Mouse (Mus musculus): Measurements from ENCODE around the gene Itpr2. TPM values are rescaled to one million over a fixed set of nuclear protein-coding genes. Genes with fewer than 3 reads are reported as not detected.

The Itpr2 gene
- polyA plus RNA-seq, 1 experiment = 22.5 TPM

DNA sequence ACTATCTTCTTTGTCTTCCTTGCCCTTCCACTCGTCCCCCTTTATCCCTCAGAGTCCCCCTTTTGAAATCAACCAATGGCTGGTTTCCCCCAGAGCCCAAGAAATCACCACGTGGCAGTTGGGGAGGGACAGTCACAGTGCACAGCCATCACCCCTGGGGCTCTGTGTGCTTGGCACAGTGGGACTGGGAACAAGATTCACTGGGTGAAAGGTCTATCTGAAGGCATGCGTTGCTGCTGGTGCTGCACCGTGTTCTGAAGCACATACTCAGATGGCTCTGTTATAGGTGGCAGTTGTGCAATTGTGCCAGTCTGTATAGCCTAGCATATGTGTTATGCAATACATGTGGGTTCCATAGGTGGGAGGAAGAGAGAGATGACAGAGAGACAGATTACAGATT lies 154.5 kb downstream of the Itpr2 start:
- 53% methylated on average over 4 of the region's 4 CpGs for WGBS
- Histone ChIP-seq H3K4me3 (replicated peaks; ENCODE audit: control insufficient read depth, low read depth, low read length) (no peak overlapping the region), H3K4me1 (ENCODE audit: control insufficient read depth, insufficient read depth, low read length) (no peaks in the 10 kb centered on the region; the same call in 1 of the 2 replicates), H3K27ac (ENCODE audit: control insufficient read depth, insufficient read depth, low read depth, low read length, poor library complexity) (no peak overlapping the region)
- TF ChIP-seq POLR2A (IDR thresholded peaks at IDR 0.05; ENCODE audit: borderline replicate concordance, control insufficient read depth, low read depth, low read length) (no peak), CTCF (IDR thresholded peaks at IDR 0.05; ENCODE audit: control insufficient read depth, insufficient read depth, low read length) (no peak)

DNA sequence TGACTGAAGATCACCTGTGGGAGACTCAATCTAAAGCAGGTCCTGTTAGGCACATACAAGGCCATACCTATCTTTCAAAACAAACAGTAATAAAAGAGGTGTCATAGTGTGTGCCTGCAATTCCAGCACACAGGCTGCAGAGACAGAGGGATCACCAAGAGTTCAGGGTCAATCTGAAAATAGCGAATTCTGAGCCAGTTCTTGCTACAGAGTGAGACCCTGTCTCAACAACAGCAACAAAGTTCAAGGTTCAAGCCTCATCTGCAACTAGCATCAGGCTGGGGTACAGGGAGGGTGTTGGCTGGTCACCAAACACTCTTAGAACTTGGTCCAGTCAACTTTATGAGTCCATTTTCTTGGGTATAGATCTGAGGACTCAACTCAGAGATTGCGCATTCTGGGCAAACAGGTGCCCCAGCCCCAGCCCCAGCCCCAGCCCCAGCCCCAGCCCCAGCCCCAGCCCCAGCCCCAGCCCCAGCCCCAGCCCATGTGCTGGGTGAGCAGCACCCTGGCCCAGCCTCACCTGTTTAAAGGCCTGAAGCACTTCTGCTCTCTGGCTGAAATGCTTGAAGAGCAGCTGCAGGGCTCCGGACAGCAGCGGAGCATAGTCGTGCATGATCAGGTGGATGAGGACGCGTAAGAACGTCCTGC lies 155.4 kb downstream of the Itpr2 start:
- no peak for TF ChIP-seq POLR2A (IDR thresholded peaks at IDR 0.05; ENCODE audit: borderline replicate concordance, control insufficient read depth, low read depth, low read length)
- no peak for TF ChIP-seq CTCF (IDR thresholded peaks at IDR 0.05; ENCODE audit: control insufficient read depth, insufficient read depth, low read length)
- Histone ChIP-seq H3K4me1 (ENCODE audit: control insufficient read depth, insufficient read depth, low read length) (no peaks in the 10 kb centered on the region; the same call in 1 of the 2 replicates), H3K27ac (ENCODE audit: control insufficient read depth, insufficient read depth, low read depth, low read length, poor library complexity) (no peak overlapping the region), H3K4me3 (replicated peaks; ENCODE audit: control insufficient read depth, low read depth, low read length) (no peak overlapping the region)
- WGBS = 90% methylated on average over 8 of the region's 8 CpGs

DNA sequence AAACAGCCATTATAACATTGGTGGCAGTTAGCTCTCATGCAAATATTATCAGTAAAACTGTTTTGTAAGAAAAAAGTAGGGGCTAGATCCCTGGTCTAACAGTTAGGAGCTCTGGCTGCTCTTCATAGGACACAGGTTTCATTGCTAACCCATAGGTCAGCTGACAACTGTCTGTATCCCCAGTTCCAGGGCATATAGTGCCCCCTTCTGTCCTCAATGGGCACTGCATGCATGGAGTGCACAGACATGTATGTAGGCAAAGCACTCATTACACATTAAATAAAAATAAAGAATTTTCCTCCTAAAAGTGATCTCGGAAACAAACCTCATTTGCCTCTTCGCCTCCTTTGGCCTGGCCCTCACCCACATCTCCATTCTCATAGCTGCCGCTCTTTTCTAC lies 157.3 kb downstream of the Itpr2 start:
- Histone ChIP-seq H3K4me3 (replicated peaks; ENCODE audit: control insufficient read depth, low read depth, low read length) (no peak overlapping the region), H3K27ac (ENCODE audit: control insufficient read depth, insufficient read depth, low read depth, low read length, poor library complexity) (no peak overlapping the region), H3K4me1 (ENCODE audit: control insufficient read depth, insufficient read depth, low read length) (no peaks in the 10 kb centered on the region; the same call in 1 of the 2 replicates)
- 85% methylated on average over 3 of the region's 3 CpGs for WGBS
- TF ChIP-seq CTCF (IDR thresholded peaks at IDR 0.05; ENCODE audit: control insufficient read depth, insufficient read depth, low read length) = peak; percentile 49
- TF ChIP-seq POLR2A (IDR thresholded peaks at IDR 0.05; ENCODE audit: borderline replicate concordance, control insufficient read depth, low read depth, low read length) = no peak

DNA sequence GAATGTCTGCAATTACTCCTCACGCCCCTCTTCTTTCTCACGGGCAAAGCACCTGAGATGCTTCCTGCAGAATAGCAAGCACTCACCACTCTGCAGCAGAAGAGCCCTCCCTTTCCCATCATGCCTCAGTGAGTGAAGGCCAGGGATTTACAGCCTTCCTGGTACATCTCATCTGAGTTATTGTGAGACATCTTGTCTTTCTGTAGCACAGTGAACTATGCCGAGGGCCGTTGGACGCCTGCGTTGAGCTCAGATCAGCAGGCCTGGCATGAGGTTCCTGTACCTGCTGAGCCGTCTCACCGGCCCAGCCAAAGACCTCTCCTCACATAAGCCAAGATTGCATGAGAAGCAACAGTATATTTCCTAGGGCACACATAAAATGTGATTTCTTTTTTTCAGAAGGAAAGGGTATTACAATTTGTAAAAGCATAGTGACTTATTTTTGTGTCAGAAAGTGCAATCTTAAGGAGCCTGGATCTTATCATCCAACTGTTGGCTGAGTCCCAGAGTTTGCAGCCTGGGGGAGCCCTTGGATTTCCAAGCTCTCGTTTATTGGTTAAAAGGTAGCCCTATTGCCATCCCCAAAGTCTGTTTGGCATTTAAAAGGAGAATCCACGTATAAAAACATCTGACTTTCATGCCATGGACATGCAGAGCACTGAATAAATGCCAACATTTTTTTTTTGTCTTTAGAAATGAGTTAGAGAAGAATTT lies 158.2 kb downstream of the Itpr2 start:
- no peak for TF ChIP-seq CTCF (IDR thresholded peaks at IDR 0.05; ENCODE audit: control insufficient read depth, insufficient read depth, low read length)
- TF ChIP-seq POLR2A (IDR thresholded peaks at IDR 0.05; ENCODE audit: borderline replicate concordance, control insufficient read depth, low read depth, low read length) = no peak
- no peak overlapping the region for H3K27ac ChIP-seq (ENCODE audit: control insufficient read depth, insufficient read depth, low read depth, low read length, poor library complexity)
- no peaks in the 10 kb centered on the region; the same call in 1 of the 2 replicates for H3K4me1 ChIP-seq (ENCODE audit: control insufficient read depth, insufficient read depth, low read length)
- no peak overlapping the region for H3K4me3 ChIP-seq (replicated peaks; ENCODE audit: control insufficient read depth, low read depth, low read length)
- 84% methylated on average over 10 of the region's 10 CpGs for WGBS

DNA sequence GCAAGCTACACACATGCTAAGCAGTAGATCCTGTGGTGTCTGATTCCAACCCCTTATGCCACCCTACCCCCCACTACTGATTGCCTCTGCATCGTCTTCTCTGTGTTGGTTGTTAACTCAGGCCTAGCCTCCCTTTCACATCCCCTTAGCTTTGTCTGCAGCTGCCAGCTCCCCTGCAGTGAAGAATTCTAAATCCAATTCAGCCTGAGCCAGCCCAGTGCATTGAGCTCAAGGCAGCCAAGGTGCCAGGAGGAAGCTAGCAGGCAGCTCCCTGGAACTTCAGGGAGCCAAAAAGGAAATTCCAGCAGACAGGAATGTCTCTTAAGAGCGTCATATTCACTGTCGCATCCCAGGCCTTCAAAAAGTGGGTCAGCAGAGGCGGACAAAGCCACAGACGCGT lies 159.0 kb downstream of the Itpr2 start:
- Histone ChIP-seq H3K4me3 (replicated peaks; ENCODE audit: control insufficient read depth, low read depth, low read length) (no peak overlapping the region), H3K4me1 (ENCODE audit: control insufficient read depth, insufficient read depth, low read length) (no peaks in the 10 kb centered on the region; the same call in 1 of the 2 replicates), H3K27ac (ENCODE audit: control insufficient read depth, insufficient read depth, low read depth, low read length, poor library complexity) (no peak overlapping the region)
- TF ChIP-seq POLR2A (IDR thresholded peaks at IDR 0.05; ENCODE audit: borderline replicate concordance, control insufficient read depth, low read depth, low read length) (no peak), CTCF (IDR thresholded peaks at IDR 0.05; ENCODE audit: control insufficient read depth, insufficient read depth, low read length) (no peak)
- WGBS = 82% methylated on average over 6 of the region's 6 CpGs

DNA sequence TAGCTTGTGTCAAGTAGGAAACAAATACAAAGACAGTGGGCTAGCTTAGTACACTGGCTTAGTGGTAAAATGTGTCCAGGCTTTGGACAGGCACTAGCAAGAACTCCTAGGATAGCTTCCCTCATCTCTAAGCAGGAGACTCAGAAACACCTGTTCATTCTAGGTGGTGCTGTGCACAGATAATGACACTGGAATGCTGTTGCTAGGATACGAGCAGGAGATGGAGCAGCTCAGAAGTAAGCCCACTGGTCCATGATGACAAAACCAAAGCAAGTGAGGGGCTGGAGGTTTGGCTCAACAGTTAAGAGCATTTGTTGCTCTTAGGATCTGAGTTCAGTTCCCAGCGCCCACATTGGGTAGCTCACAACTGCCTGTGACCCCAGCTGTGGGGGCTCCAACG lies 160.1 kb downstream of the Itpr2 start:
- Histone ChIP-seq H3K4me3 (replicated peaks; ENCODE audit: control insufficient read depth, low read depth, low read length) (no peak overlapping the region), H3K27ac (ENCODE audit: control insufficient read depth, insufficient read depth, low read depth, low read length, poor library complexity) (no peak overlapping the region), H3K4me1 (ENCODE audit: control insufficient read depth, insufficient read depth, low read length) (no peaks in the 10 kb centered on the region)
- 77% methylated on average over 3 of the region's 3 CpGs for WGBS
- TF ChIP-seq CTCF (IDR thresholded peaks at IDR 0.05; ENCODE audit: control insufficient read depth, insufficient read depth, low read length) (no peak), POLR2A (IDR thresholded peaks at IDR 0.05; ENCODE audit: borderline replicate concordance, control insufficient read depth, low read depth, low read length) (no peak)

DNA sequence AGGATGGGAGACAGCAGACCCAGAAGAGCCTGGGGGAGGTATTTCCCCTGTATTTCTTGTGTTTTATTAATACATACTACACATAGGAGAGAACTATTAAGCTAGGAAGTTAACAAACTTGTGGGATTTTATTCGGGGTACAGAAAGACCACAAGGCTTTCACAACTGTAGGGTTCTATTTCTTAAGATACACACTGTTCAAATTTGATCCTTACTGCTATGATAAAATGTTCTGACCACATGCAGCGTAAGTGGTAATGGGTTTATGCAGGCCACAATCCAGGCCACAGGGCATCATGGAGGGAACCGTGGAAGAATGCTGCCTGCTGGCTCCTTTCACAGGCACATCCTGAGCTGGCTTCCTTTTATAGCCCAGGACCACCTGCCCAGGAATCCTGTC lies 160.6 kb downstream of the Itpr2 start:
- no peak for TF ChIP-seq CTCF (IDR thresholded peaks at IDR 0.05; ENCODE audit: control insufficient read depth, insufficient read depth, low read length)
- TF ChIP-seq POLR2A (IDR thresholded peaks at IDR 0.05; ENCODE audit: borderline replicate concordance, control insufficient read depth, low read depth, low read length) = no peak
- no peak overlapping the region for H3K4me3 ChIP-seq (replicated peaks; ENCODE audit: control insufficient read depth, low read depth, low read length)
- no peak overlapping the region for H3K27ac ChIP-seq (ENCODE audit: control insufficient read depth, insufficient read depth, low read depth, low read length, poor library complexity)
- H3K4me1 ChIP-seq (ENCODE audit: control insufficient read depth, insufficient read depth, low read length) = no peaks in the 10 kb centered on the region
- whole genome bisulfite sequencing = 42% methylated on average over 3 of the region's 3 CpGs

DNA sequence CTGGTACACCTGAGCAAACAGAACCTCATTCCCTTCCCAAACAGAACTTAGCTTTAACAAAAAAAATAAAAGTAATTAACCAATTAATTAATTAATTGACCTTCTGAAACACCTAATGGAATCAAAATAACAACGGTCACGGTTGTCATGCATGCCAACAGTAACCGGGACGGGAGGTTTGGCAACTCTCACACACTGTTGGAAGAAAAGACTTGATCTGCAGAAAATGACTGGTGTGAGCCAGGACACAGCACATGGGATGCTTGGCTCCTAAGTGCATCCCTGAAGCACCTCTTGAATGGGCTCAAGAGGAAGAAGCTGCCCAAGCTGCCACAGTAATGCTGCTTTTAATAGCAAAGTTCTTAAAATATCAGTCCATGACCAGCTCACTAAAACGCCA lies 161.1 kb downstream of the Itpr2 start:
- Histone ChIP-seq H3K27ac (ENCODE audit: control insufficient read depth, insufficient read depth, low read depth, low read length, poor library complexity) (no peak overlapping the region), H3K4me3 (replicated peaks; ENCODE audit: control insufficient read depth, low read depth, low read length) (no peak overlapping the region), H3K4me1 (ENCODE audit: control insufficient read depth, insufficient read depth, low read length) (no peaks in the 10 kb centered on the region)
- no peak for TF ChIP-seq POLR2A (IDR thresholded peaks at IDR 0.05; ENCODE audit: borderline replicate concordance, control insufficient read depth, low read depth, low read length)
- no peak for TF ChIP-seq CTCF (IDR thresholded peaks at IDR 0.05; ENCODE audit: control insufficient read depth, insufficient read depth, low read length)
- whole genome bisulfite sequencing = 76% methylated on average over 5 of the region's 5 CpGs

Measured in bone marrow, adult 2 months (tissue).